Mouse (Mus musculus) megakaryocyte, embryonic 14.5 days (primary cell): Measurements from ENCODE around the gene Plce1.

Experiments
- FLI1 ChIP-seq: IDR thresholded peaks from 2 replicates; pipeline ENCODE4 v1.6.1; 2012; ENCODE audit warnings: low read length, inconsistent platforms, mixed read lengths
- GATA1 ChIP-seq: IDR thresholded peaks from 3 replicates; pipeline ENCODE4 v1.6.1; 2012; ENCODE audit warnings: mixed read lengths, low read length, inconsistent platforms, borderline replicate concordance

DNA sequence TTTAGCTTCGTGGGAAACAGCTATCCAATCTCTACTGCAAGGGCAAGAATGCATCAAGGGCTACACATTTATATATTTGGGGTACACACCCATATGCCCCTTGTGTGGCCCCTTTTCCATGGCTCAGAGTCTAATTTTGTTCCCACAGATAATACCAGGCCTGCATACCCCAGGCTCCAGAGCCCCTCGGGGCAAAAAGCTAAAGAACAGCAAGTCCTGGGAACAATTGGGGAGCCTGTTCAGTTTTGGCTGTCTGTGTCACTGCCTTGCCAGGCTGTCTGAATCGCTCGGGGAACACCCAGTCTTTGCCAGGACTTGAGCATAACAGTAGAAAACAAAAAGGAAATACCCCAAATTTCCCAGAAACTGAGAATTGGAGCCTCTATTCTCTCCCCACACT, 20.2 kb upstream of the Plce1 start:
- TF ChIP-seq GATA1 (no peak), FLI1 (no peak)
